Mouse (Mus musculus) cerebellum, adult 2 months (tissue): Measurements from ENCODE around the gene Arsg.

Experiments
- CTCF ChIP-seq: fragments of 200-500 bp; IDR thresholded peaks from 2 replicates; pipeline ENCODE4 v1.5.1; 2011; ENCODE audit warnings: low read depth, mild to moderate bottlenecking, control low read depth, low read length, moderate library complexity, borderline replicate concordance; ENCODE audit not compliant: insufficient read depth
- POLR2A ChIP-seq: fragments of 200-500 bp; IDR thresholded peaks from 2 replicates; pipeline ENCODE4 v1.6.1; 2011; ENCODE audit warnings: low read length, control low read depth, borderline replicate concordance; ENCODE audit not compliant: insufficient read depth

DNA sequence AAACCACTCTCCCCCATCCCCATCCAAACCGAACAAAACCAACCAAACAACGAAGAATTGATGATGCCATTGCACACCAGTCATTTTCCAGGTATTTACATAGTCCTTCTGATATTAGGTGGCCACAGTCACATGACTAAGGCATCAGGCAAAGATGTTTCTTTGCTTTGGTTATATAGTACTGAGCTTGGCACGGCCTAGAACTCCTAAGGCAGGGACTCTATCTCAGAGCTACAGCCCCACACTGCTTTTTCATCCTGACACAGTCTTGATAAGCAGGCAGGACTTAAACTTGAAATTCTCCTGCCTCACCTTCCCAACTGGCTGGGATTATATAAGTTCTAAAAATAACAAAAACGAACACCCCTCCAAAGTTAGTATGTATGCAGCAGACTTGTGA is 8.1 kb upstream of the Arsg start:
- TF ChIP-seq POLR2A (no peak), CTCF (no peak)
